Mouse (Mus musculus): ENCODE measurements around the gene Plekha3. TPM values are rescaled to one million over a fixed set of nuclear protein-coding genes. Genes with fewer than 3 reads are reported as not detected.

Plekha3 gene
- polyA plus RNA-seq, 1 experiment = 18.7 TPM

DNA sequence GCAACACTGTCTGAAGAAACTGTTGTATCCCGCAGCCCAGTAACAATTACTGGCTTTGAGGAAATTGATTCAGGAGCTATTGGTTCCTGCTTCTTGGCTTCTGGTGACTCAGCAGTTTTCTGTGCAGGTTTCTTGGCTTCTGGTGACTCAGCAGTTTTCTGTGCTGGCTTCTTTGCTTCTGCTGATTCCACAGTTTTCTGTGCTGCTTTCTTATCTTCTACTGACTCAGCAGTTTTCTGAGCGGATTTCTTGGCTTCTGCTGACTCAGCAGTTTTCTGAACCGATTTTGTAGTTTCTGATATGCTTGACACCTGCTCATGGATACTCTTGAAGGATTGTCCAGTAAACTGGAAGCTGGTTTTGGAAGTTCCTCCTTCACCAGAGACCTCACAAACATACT, 33.4 kb downstream of the Plekha3 start:
- TF ChIP-seq CTCF (IDR thresholded peaks at IDR 0.05; ENCODE audit: borderline replicate concordance, extremely low read depth, insufficient read depth, insufficient read length) (no peak), POLR2A (IDR thresholded peaks at IDR 0.05; ENCODE audit: borderline replicate concordance, extremely low read depth, insufficient read depth, insufficient read length, poor library complexity, severe bottlenecking) (no peak)

DNA sequence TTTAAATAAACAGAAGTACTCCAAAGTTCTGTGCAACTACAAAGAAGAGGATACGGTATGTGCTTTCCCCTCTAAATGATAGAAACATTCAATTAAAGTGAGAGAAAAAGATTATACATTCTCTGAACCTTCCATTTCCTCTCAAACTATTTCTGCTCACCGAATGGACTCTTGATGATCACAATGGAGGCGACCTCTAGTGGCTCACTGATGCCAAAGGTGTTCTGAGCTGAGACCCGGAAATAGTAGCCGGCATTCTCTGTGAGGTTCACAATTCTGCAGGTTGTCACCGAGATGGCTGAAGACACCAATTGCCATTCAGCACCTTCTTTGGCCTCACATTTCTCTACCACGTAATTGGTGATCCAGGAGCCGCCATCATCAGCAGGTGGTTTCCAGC, 39.9 kb downstream of the Plekha3 start:
- TF ChIP-seq CTCF (IDR thresholded peaks at IDR 0.05; ENCODE audit: borderline replicate concordance, extremely low read depth, insufficient read depth, insufficient read length) (peak; percentile 7; the same call in 1 of the 2 replicates), POLR2A (IDR thresholded peaks at IDR 0.05; ENCODE audit: borderline replicate concordance, extremely low read depth, insufficient read depth, insufficient read length, poor library complexity, severe bottlenecking) (no peak)
- DNase-seq (ENCODE audit: low read depth) = no peak

More for the DNA sequence above, 33.4 kb downstream of the Plekha3 start:
- DNase-seq (ENCODE audit: low read depth) = peak; percentile 14

DNA sequence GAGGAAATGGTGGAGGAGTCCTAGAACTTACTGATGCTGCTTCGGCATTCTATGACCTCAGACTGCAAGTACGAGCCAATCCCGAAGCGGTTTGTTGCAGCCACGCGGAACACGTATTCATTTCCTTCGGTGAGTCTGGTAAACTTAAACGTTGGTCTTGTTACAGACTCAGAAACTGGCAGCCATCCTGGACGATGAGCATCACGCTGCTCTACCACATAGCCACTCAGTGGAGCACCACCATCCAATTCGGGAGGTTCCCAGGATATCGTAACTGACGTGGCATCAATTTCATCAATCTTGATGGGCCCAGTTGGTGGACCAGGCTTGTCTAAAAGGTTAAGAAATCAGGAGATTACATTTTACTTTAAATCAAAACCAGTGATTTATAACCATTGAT, 44.6 kb downstream of the Plekha3 start:
- TF ChIP-seq CTCF (IDR thresholded peaks at IDR 0.05; ENCODE audit: borderline replicate concordance, extremely low read depth, insufficient read depth, insufficient read length) (no peak), POLR2A (IDR thresholded peaks at IDR 0.05; ENCODE audit: borderline replicate concordance, extremely low read depth, insufficient read depth, insufficient read length, poor library complexity, severe bottlenecking) (no peak)
- no peak for DNase-seq (ENCODE audit: low read depth)

Other genes with a start within 250 kb of the Plekha3 start
- 85.8 and 89.5 TPM in 2 replicates for gene Prkra, start 27.3 kb upstream of the Plekha3 start, polyA plus RNA-seq (2012; rRNA removed)
- gene Pjvk, start 26.8 kb upstream of the Plekha3 start, polyA plus RNA-seq (2012; rRNA removed) = 0.42 and 0.55 TPM in 2 replicates
- 7.4 and 9.6 TPM in 2 replicates for gene Fkbp7, start 2.2 kb upstream of the Plekha3 start, polyA plus RNA-seq (2012; rRNA removed)

Data from brain, embryonic 14.5 days (tissue).